Mouse (Mus musculus) lung, adult 2 months (tissue): ENCODE measurements around the gene Dynlt1a.
"Not testable (repeated sequence)": the region's sequence is repeated elsewhere in the genome, so short reads cannot be mapped to it uniquely, and the experiment has no call there.

Experiments used
- CTCF ChIP-seq: fragments of 200-500 bp; IDR thresholded peaks from 2 replicates; pipeline ENCODE4 v1.5.1; 2011; ENCODE audit warnings: mild to moderate bottlenecking, low read length, control low read depth; ENCODE audit not compliant: insufficient read depth
- POLR2A ChIP-seq: fragments of 200-500 bp; IDR thresholded peaks from 2 replicates; pipeline ENCODE4 v1.6.1; 2011; ENCODE audit warnings: low read depth, mild to moderate bottlenecking, control low read depth, low read length, borderline replicate concordance; ENCODE audit errors: extremely low read depth

- not testable (repeated sequence) for TF ChIP-seq CTCF, POLR2A
These were observed 42.6 kb downstream of the Dynlt1a start for GRCm38 (mm10) chr17:6274693-6275092.
